Mouse (Mus musculus): Measurements from ENCODE around the gene Ubap1l.

- TF ChIP-seq CTCF (IDR thresholded peaks at IDR 0.05; ENCODE audit: low read depth, low read length), result no peak
- no peak for TF ChIP-seq POLR2A (IDR thresholded peaks at IDR 0.05; ENCODE audit: extremely low read depth, insufficient read depth, low read length)
Measured at GRCm38 (mm10) chr9:65405184-65405449, 44.3 kb downstream of the Ubap1l start.

Measured in liver, adult 2 months (tissue).